Mouse (Mus musculus): ENCODE measurements at regions not wholly inside any gene's neighbourhood (a gene's known extent, or its start where the extent isn't known, plus 50 kb on each side); places are given as distances from the start of the nearest gene placed in this dataset.

- no peak for TF ChIP-seq SIN3A (IDR thresholded peaks at IDR 0.05; ENCODE audit: low read length)
- TF ChIP-seq CTCF (conservative IDR thresholded peaks at IDR 0.05 in 1 of 2, IDR thresholded peaks at IDR 0.05 in 1 of 2; ENCODE audit: low read depth in 2 of 2, low read length in 2 of 2) = no peak
- no peak for TF ChIP-seq E2F4 (IDR thresholded peaks at IDR 0.05; ENCODE audit: insufficient replicate concordance, low read depth, low read length)
- no peak for TF ChIP-seq POLR2A (IDR thresholded peaks at IDR 0.05; ENCODE audit: low read depth, low read length)
- no peak for TF ChIP-seq NRF1 (IDR thresholded peaks at IDR 0.05; ENCODE audit: low read depth, low read length)
Measured at GRCm38 (mm10) chr3:66759841-66760240, 221.3 kb upstream of the Rsrc1 start.
